Comparison of ENCODE assay signal across 30 mouse cellular contexts in the genomic region with DNA sequence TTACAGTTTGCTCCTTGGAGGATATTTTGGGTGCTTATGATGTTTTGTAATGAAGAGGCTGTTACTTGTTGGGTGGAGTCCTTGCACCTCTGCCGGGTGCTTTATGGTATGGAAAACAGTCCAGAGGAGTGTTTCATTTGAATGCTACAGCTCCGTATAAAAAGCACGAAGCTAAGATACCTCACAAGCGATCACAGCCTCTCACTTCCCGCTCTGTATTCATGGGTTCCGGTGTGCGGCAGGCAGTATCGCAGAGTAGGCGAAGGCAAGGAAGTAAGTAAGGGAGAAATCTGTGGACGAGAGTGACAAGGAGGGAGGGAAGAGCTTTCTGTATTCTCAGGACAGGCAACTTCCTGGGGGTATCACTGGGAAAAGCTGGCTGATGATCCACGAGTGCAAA. TPM values are rescaled to one million over a fixed set of nuclear protein-coding genes. Genes with fewer than 3 reads are reported as not detected.
"Had no signal": no experiment of that assay in that cellular context is flagged by ENCODE, and none has a peak within 500 bp of the region (broad histone marks: within the 10 kb centered on the region; RNA-seq: fewer than 3 reads in every experiment).

No protein-coding gene starts in this region.

- DNase-seq: liver, postnatal 0 days; lung, adult 2 months; lung, postnatal 14 days; lung, postnatal 36 days; retina, postnatal 1 day; right cerebral cortex, adult 18-20 months; right cerebral cortex, postnatal 25 days; right cerebral cortex, postnatal 4 days; spleen, adult 18-20 months; thymus, adult 2 months; thymus, postnatal 25 days; thymus, postnatal 4 days had no signal

- H3K36me3 ChIP-seq: lung, embryonic 15.5 days; midbrain, embryonic 13.5 days; midbrain, embryonic 15.5 days; neural tube, embryonic 12.5 days; stomach, embryonic 15.5 days had no signal

- H3K9me3 ChIP-seq: lung, embryonic 15.5 days; midbrain, embryonic 13.5 days; midbrain, embryonic 15.5 days; neural tube, embryonic 12.5 days; stomach, embryonic 15.5 days had no signal

- H3K27ac ChIP-seq: lung, embryonic 15.5 days; macrophage; midbrain, embryonic 13.5 days; midbrain, embryonic 15.5 days; neural tube, embryonic 12.5 days; stomach, embryonic 15.5 days; stomach, postnatal 0 days had no signal

- H3K4me3 ChIP-seq: lung, embryonic 15.5 days; megakaryocyte, embryonic 14.5 days; midbrain, embryonic 13.5 days; midbrain, embryonic 15.5 days; neural tube, embryonic 12.5 days; stomach, embryonic 15.5 days had no signal

- H3K4me1 ChIP-seq: megakaryocyte, embryonic 14.5 days; midbrain, embryonic 13.5 days; midbrain, embryonic 15.5 days; neural tube, embryonic 12.5 days; stomach, embryonic 15.5 days had no signal

- H3K4me2 ChIP-seq: lung, embryonic 15.5 days; midbrain, embryonic 11.5 days; midbrain, embryonic 13.5 days; midbrain, embryonic 15.5 days; neural tube, embryonic 12.5 days; stomach, embryonic 15.5 days had no signal

- H3K27me3 ChIP-seq: lung, embryonic 15.5 days; megakaryocyte, embryonic 14.5 days; midbrain, embryonic 13.5 days; midbrain, embryonic 15.5 days; neural tube, embryonic 12.5 days; stomach, embryonic 15.5 days had no signal

- H3K9ac ChIP-seq: liver, postnatal 0 days; lung, embryonic 15.5 days; midbrain, embryonic 13.5 days; midbrain, embryonic 15.5 days; neural tube, embryonic 12.5 days; stomach, embryonic 15.5 days had no signal

- ATAC-seq: liver, postnatal 0 days; lung, postnatal 0 days; midbrain, embryonic 13.5 days; midbrain, embryonic 15.5 days had no signal

RNA-seq across cellular contexts. Expression of gene Gm10985, which starts 3.4 kb away (rescaled TPM):
- total RNA-seq: megakaryocyte progenitor cell, adult 5-6 weeks; midbrain, postnatal 0 days; monocyte, adult 5-6 weeks; neutrophil, adult 5-6 weeks had no signal
- polyA plus RNA-seq: liver, postnatal 0 days; lung, adult 2 months; lung, embryonic 15.5 days; lung, postnatal 0 days; macrophage; midbrain, embryonic 11.5 days; midbrain, embryonic 13.5 days; midbrain, embryonic 15.5 days; midbrain, postnatal 0 days; neural tube, embryonic 12.5 days; neural tube, embryonic 14.5 days; small intestine, adult 2 months; stomach, embryonic 15.5 days; stomach, postnatal 0 days; testis, adult 2 months; thymus, adult 2 months; urinary bladder, adult 2 months had no signal
